Mouse (Mus musculus) C2C12 (cell line): ENCODE measurements around the gene Slc15a4. TPM values are rescaled to one million over a fixed set of nuclear protein-coding genes. Genes with fewer than 3 reads are reported as not detected.

Experiments used
- H3K27me3 ChIP-seq: one replicate; pipeline ENCODE4 v1.6.1; 2011; ENCODE audit not compliant: control insufficient read depth, insufficient read depth, insufficient read length
- H3K36me3 ChIP-seq: one replicate; pipeline ENCODE4 v1.6.1; 2011; ENCODE audit not compliant: control insufficient read depth, insufficient read depth
- H3K4me3 ChIP-seq: one replicate; pipeline ENCODE4 v1.5.1; 2011; ENCODE audit warnings: mild to moderate bottlenecking, control low read depth; ENCODE audit not compliant: poor library complexity, insufficient read depth, severe bottlenecking
- H3K79me2 ChIP-seq: one replicate; pipeline ENCODE4 v1.6.1; 2011; ENCODE audit not compliant: control insufficient read depth, insufficient read depth
- H3K79me3 ChIP-seq: one replicate; pipeline ENCODE4 v1.6.1; 2011; ENCODE audit warnings: low read depth, control low read depth
- H3ac ChIP-seq: one replicate; pipeline ENCODE3; 2011; ENCODE audit warnings: low read depth; ENCODE audit not compliant: control insufficient read depth, insufficient read length
- CEBPB ChIP-seq: IDR thresholded peaks from one replicate; pipeline ENCODE4 v1.6.1; 2011; ENCODE audit warnings: low read depth, mild to moderate bottlenecking, control low read depth, moderate library complexity
- CTCF ChIP-seq: IDR thresholded peaks from one replicate; pipeline ENCODE4 v1.5.1; 2011; ENCODE audit not compliant: control insufficient read depth, insufficient read depth, insufficient read length
- FOSL1 ChIP-seq: IDR thresholded peaks from one replicate; pipeline ENCODE4 v1.8.0; 2011; ENCODE audit warnings: mild to moderate bottlenecking, low read length; ENCODE audit not compliant: poor library complexity, insufficient read depth, severe bottlenecking
- MAX ChIP-seq: IDR thresholded peaks from one replicate; pipeline ENCODE4 v1.6.1; 2011; ENCODE audit warnings: mild to moderate bottlenecking, control low read depth
- MYOD1 ChIP-seq: IDR thresholded peaks from one replicate; pipeline ENCODE4 v1.6.1; 2011; ENCODE audit warnings: low read depth; ENCODE audit not compliant: control insufficient read depth, insufficient read length
- MYOG ChIP-seq: IDR thresholded peaks from one replicate; pipeline ENCODE4 v1.6.1; 2011; ENCODE audit not compliant: control insufficient read depth, insufficient read length; ENCODE audit errors: extremely low read depth
- USF1 ChIP-seq: IDR thresholded peaks from one replicate; pipeline ENCODE4 v1.6.1; 2011; ENCODE audit warnings: low read depth, mild to moderate bottlenecking, control low read depth, moderate library complexity
- polyA plus RNA-seq: library from polyadenylated mRNA; unstranded; fragments of >200 nt; fragmentation: generic; extraction: Trizol; gene quantifications from one replicate; pipeline ENCODE4 v1.2.1, GENCODE M21; 2012; ENCODE audit warnings: missing spikeins

Gene Slc15a4
- polyA plus RNA-seq, 1 experiment, result 42.8 TPM

GRCm38 (mm10) chr5:127624427-127625213 lies 8.1 kb downstream of the Slc15a4 start:
- no peaks in the 10 kb centered on the region for H3K36me3 ChIP-seq
- H3K27me3 ChIP-seq, result no peaks in the 10 kb centered on the region
- no peaks in the 10 kb centered on the region for H3K79me2 ChIP-seq
- TF ChIP-seq USF1 (no peak), MYOG (no peak), MYOD1 (no peak), CEBPB (no peak), FOSL1 (no peak), MAX (no peak), CTCF (no peak)
- no peaks in the 10 kb centered on the region for H3K79me3 ChIP-seq
- H3ac ChIP-seq, result no peak overlapping the region
- H3K4me3 ChIP-seq, result no peak overlapping the region

DNA sequence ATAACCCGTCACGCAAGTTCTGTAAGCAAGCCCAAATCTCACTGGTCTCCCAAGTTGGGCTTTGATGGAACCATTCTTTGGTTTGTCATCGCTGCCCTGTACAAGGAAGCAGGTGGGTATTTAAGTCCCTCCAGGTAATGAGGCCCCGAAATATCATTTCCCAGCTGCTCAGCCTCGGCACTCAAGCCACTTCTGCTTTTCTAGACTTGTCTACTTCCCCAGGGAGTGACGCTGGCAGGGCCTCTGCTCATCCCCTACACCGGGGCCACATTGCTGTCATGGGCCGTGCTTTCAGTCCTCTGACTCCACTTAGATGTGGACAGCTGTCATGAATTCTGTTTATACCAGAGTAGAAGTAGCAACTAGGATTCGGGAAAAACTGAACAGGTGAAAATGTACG lies 11.6 kb downstream of the Slc15a4 start:
- H3K36me3 ChIP-seq, result no peaks in the 10 kb centered on the region
- H3K79me3 ChIP-seq, result peaks cover 4% of the 10 kb centered on the region
- no peak overlapping the region for H3K4me3 ChIP-seq
- H3K79me2 ChIP-seq, result peaks cover 9% of the 10 kb centered on the region
- H3ac ChIP-seq, result no peak overlapping the region
- TF ChIP-seq USF1 (no peak), MYOD1 (no peak), CTCF (no peak), MAX (no peak), CEBPB (no peak), FOSL1 (no peak), MYOG (no peak)
- no peaks in the 10 kb centered on the region for H3K27me3 ChIP-seq

DNA sequence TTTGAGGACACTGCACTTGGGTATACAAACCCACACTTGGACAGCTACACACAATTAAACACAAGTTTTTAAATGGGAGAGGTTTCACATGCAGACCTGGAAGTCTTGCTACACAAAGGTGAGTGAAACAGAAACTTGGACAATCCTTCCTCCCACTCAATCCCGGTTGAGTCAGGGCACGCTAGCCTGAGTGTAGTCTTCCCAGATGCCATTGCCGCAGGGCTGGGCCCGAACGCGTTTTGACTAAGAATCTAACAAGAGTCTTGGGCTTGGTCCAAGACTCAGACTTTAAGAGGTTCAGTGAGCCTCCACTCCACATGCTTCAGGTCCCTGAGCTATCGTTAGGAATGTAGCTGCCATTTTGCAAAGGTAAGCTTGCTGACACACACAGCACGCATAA lies 12.3 kb downstream of the Slc15a4 start:
- H3K36me3 ChIP-seq, result no peaks in the 10 kb centered on the region
- H3ac ChIP-seq, result no peak overlapping the region
- H3K27me3 ChIP-seq, result no peaks in the 10 kb centered on the region
- TF ChIP-seq MAX (no peak), CEBPB (no peak), MYOD1 (no peak), MYOG (no peak), USF1 (no peak), CTCF (no peak), FOSL1 (no peak)
- peaks cover 12% of the 10 kb centered on the region for H3K79me3 ChIP-seq
- peaks cover 17% of the 10 kb centered on the region for H3K79me2 ChIP-seq
- no peak overlapping the region for H3K4me3 ChIP-seq

DNA sequence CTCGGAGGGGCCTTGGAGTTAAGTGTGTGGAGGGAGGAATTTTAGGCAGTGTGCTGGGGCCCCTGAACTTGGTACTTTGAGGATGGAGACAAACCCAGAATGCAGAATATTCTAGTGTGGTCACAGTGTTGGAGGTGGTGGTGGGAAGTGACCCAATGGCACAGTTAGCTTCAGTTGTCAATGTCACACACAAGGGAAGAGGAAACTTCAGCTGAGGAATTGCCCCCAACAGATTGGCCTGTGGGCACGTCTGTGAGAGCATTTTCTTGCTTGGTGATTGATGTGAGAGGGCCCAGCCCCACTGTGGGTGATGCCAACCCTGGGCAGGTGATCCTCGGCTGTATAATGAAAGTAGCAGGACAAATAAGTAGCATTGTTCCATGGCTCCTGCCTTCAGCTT lies 13.9 kb downstream of the Slc15a4 start:
- Histone ChIP-seq H3K4me3 (no peak overlapping the region), H3K36me3 (no peaks in the 10 kb centered on the region)

GRCm38 (mm10) chr5:127616884-127617635 lies 15.6 kb downstream of the Slc15a4 start:
- peak overlapping the region; percentile 60 for H3K4me3 ChIP-seq
- no peaks in the 10 kb centered on the region for H3K36me3 ChIP-seq
- no peaks in the 10 kb centered on the region for H3K27me3 ChIP-seq
- peak overlapping the region; percentile 96 for H3ac ChIP-seq
- TF ChIP-seq CTCF (no peak), MAX (peak; percentile 60)
- H3K79me3 ChIP-seq, result peaks cover 44% of the 10 kb centered on the region
- H3K79me2 ChIP-seq, result peaks cover 50% of the 10 kb centered on the region

More for the DNA sequence above, 13.9 kb downstream of the Slc15a4 start:
- peaks cover 27% of the 10 kb centered on the region for H3K79me3 ChIP-seq
- TF ChIP-seq MYOG (no peak), MYOD1 (no peak), MAX (no peak), CEBPB (no peak), FOSL1 (no peak), CTCF (no peak), USF1 (no peak)
- H3K79me2 ChIP-seq, result peaks cover 32% of the 10 kb centered on the region
- no peaks in the 10 kb centered on the region for H3K27me3 ChIP-seq
- no peak overlapping the region for H3ac ChIP-seq

GRCm38 (mm10) chr5:127616151-127616550 lies 16.5 kb downstream of the Slc15a4 start:
- TF ChIP-seq MYOG (no peak), CEBPB (no peak), MYOD1 (no peak), CTCF (no peak), MAX (no peak)
- H3K79me3 ChIP-seq, result peaks cover 53% of the 10 kb centered on the region
- peaks cover 59% of the 10 kb centered on the region for H3K79me2 ChIP-seq
- H3K36me3 ChIP-seq, result no peaks in the 10 kb centered on the region
- H3ac ChIP-seq, result peak overlapping the region; percentile 96
- H3K4me3 ChIP-seq, result peak overlapping the region; percentile 60
- no peaks in the 10 kb centered on the region for H3K27me3 ChIP-seq
